Mouse (Mus musculus): ENCODE measurements around the gene Arfgef3.

- TF ChIP-seq POLR2A (IDR thresholded peaks at IDR 0.05; ENCODE audit: control insufficient read depth, extremely low read depth, insufficient read depth, low read length, poor library complexity) (no peak), CTCF (IDR thresholded peaks at IDR 0.05; ENCODE audit: borderline replicate concordance, control insufficient read depth, extremely low read depth, insufficient read depth, low read length, poor library complexity) (no peak)
Measured at GRCm38 (mm10) chr10:18660998-18661397, 82.8 kb downstream of the Arfgef3 start.

Data from thymus, adult 2 months (tissue).